Mouse (Mus musculus) retina, postnatal 7 days (tissue): ENCODE measurements at regions not wholly inside any gene's neighbourhood (a gene's known extent, or its start where the extent isn't known, plus 50 kb on each side); places are given as distances from the start of the nearest gene placed in this dataset.

Source experiments
- DNase-seq: peaks from one replicate; pipeline ENCODE4 v3.0.0-alpha.2; 2012; ENCODE audit warnings: low read depth, low spot score

- DNase-seq, result no peak
These were observed 331.8 kb upstream of the Meis1 start for GRCm38 (mm10) chr11:19350331-19351242.

- no peak for DNase-seq
These were observed 332.5 kb upstream of the Meis1 start for GRCm38 (mm10) chr11:19351243-19351787.

- no peak for DNase-seq
These were observed 334.9 kb upstream of the Meis1 start for GRCm38 (mm10) chr11:19353706-19354105.

- DNase-seq, result no peak
These were observed 336.4 kb upstream of the Meis1 start for GRCm38 (mm10) chr11:19355179-19355578.

GRCm38 (mm10) chr11:19356151-19356550 is 337.4 kb upstream of the Meis1 start:
- no peak for DNase-seq

GRCm38 (mm10) chr11:19369152-19369551 is 350.4 kb upstream of the Meis1 start:
- DNase-seq, result no peak

- no peak for DNase-seq
These were observed 354.7 kb upstream of the Meis1 start for GRCm38 (mm10) chr11:19373476-19373875.

GRCm38 (mm10) chr11:19380935-19381334 is 362.1 kb upstream of the Meis1 start:
- no peak for DNase-seq

- DNase-seq, result no peak
These were observed 370.4 kb upstream of the Meis1 start for GRCm38 (mm10) chr11:19389136-19389535.

GRCm38 (mm10) chr11:19392190-19392589 is 373.4 kb upstream of the Meis1 start:
- no peak for DNase-seq

GRCm38 (mm10) chr11:19394372-19394771 is 375.6 kb upstream of the Meis1 start:
- DNase-seq, result no peak

GRCm38 (mm10) chr11:19400396-19400795 is 381.6 kb upstream of the Meis1 start:
- no peak for DNase-seq

- no peak for DNase-seq
These were observed 401.4 kb upstream of the Meis1 start for GRCm38 (mm10) chr11:19420143-19420542.

GRCm38 (mm10) chr11:19423268-19423667 is 404.5 kb upstream of the Meis1 start:
- DNase-seq, result no peak

GRCm38 (mm10) chr11:19423841-19424815 is 405.3 kb upstream of the Meis1 start:
- DNase-seq, result no peak

GRCm38 (mm10) chr11:19427559-19427958 is 408.8 kb upstream of the Meis1 start:
- DNase-seq, result no peak

- DNase-seq, result no peak
These were observed 415.2 kb upstream of the Meis1 start for GRCm38 (mm10) chr11:19433680-19434619.

GRCm38 (mm10) chr11:19438385-19438784 is 419.6 kb upstream of the Meis1 start:
- no peak for DNase-seq

- DNase-seq, result no peak
These were observed 423.2 kb upstream of the Meis1 start for GRCm38 (mm10) chr11:19441936-19442335.

GRCm38 (mm10) chr11:19455391-19456290 is 436.9 kb upstream of the Meis1 start:
- DNase-seq, result no peak
